Mouse (Mus musculus) stomach, postnatal 0 days (tissue): ENCODE results near the gene Olfr279.

ENCODE experiments used
- CTCF ChIP-seq: IDR thresholded peaks from 2 replicates; pipeline ENCODE4 v1.5.1; 2016; ENCODE audit warnings: antibody characterized with exemption, low read depth, mild to moderate bottlenecking, moderate library complexity
- EP300 ChIP-seq: optimal IDR thresholded peaks from 2 replicates; pipeline ENCODE3; 2016; ENCODE audit warnings: antibody characterized with exemption

GRCm38 (mm10) chr15:98528066-98528563, 35.9 kb downstream of the Olfr279 start:
- TF ChIP-seq CTCF = no peak
- no peak for TF ChIP-seq EP300
